Mouse (Mus musculus) left cerebral cortex, postnatal 14 days (tissue): ENCODE results near the gene Il4i1. TPM values are rescaled to one million over a fixed set of nuclear protein-coding genes. Genes with fewer than 3 reads are reported as not detected.

Source experiments
- DNase-seq, 2 experiments: peaks; one replicate each; pipeline ENCODE4 v3.0.0; 2021 to 2022; ENCODE audit warnings: low spot score in 2 of 2, mixed read lengths in 1 of 2
- intact Hi-C: fragments of 180-260 bp; cut with DNase I; formaldehyde crosslinking; loops from one replicate; pipeline ENCODE4 v1.15.1; 2025
- total RNA-seq, 2 experiments: library from RNA; stranded (reverse); gene quantifications; 2 replicates each; pipeline ENCODE4 v1.2.3; 2021

Gene Il4i1
- total RNA-seq, 2 experiments from 2014 or later = 2.3 to 3.1 TPM

GRCm38 (mm10) chr7:44840426-44840825, 24.2 kb downstream of the Il4i1 start:
- no peak for DNase-seq
- intact Hi-C loops = no loop called here

DNA sequence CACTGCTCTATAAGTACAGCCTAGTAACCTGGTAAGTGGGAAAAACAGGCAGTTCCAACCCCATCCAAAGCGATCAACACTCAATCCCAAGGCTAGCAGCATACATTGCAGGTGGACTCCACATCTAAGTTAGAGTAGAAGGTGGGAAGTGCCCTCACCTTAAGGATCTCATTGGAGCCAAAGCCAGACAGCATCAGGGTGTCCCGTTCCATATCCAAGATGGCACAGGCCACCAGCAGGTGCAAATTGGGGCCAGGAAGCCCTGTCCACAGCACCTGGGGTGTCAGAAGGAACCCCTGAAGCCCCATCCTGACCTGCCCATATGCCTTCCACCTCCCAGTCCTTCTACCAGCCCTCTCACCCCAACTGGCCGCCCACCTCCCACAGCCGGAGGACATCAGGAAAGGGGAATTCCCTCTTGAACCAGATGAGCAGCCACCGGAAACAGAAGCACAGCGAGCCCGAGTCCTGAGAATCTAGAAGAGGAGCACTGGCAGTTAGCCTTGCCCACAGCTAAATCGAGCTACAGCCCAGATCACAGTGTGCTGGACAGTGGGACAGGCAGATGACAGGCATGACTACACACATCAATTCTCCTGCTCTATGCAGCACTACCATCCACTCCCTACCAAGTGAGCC, 25.8 kb downstream of the Il4i1 start:
- DNase-seq = no peak
- intact Hi-C loops = no loop called here

DNA sequence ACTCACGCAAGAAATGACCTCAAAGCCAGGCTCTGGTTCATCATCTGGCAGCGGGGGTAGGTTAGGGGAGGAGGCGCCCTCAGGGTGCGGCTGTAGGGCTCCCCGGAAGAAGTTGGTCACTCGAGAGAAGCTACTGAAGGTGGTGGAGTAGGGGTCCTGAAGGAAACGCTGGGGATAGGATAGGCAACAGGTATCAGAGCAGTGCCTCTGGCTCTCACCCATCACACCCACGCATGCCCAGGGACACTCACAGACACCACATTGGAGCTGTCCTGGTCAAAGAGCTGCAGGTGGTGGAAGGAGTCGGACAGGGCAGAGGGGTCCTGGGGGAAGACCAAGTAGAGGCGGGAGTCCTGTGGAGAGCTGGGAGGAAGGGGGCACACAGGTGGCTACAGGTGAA, 28.8 kb downstream of the Il4i1 start:
- intact Hi-C loops = no loop called here
- DNase-seq = no peak

- no peak for DNase-seq
Measured at GRCm38 (mm10) chr7:44846804-44847203, 30.6 kb downstream of the Il4i1 start.

DNA sequence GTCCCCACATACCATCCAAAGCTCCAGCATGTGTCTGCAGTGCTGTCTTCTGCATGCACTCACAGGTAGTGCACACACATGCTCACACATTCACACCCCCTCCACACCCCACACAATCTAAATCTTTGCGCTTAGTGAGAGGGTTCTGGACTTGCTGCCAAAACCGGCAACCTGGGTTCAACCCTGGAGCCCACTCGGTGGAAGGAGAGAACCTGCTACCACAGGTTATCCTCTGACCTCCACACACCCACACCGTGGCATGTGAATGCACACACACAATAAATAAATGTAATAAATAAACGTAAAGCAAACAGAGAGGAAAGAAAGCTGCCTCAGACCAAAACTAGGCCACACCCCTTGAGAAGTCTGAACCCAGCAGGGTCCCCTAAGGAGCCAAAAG, 31.6 kb downstream of the Il4i1 start:
- intact Hi-C loops = no loop called here
- no peak for DNase-seq

More at GRCm38 (mm10) chr7:44846804-44847203, 30.6 kb downstream of the Il4i1 start:
- intact Hi-C loops = no loop called here

DNA sequence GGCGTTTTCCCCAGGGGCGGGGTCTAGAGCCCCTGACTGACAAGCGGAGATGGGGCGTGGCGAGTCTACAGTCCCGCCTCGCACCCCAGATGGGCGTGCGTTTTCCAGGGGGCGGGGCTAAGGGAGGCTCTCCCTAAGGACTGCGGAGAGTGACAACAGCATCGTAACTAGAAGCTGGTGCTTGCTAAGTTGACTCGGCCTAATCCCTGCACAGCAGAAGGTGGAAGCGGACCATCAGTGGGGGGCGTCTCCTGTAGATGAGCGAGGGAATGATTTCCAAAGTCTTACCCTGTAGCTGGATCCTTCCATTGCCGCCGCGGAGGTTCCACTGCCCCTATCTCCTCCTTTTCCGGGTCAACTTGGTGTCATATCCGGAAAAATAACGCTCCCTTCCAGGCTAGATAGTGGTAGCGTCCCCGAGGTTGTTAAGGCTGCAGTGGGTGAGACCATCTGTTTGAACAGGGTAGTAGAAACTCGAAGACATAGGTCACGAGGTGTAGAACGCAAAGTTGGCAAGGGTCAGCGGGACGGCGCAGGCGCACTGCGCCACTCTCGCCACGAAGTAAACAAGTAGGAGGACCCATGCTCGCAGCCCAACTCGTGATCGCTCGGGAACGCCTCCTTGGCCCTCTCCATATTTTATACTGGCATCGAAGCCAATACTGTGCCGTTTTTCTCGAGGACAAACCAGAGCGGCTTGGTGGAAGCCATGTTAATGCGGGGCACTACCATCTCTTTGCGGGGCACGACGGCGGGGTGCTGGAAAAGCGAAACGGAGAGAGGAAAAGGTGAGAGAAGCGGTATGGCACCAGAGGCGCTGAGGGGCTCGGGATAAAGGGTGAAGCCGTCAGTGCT, 32.6 kb downstream of the Il4i1 start, which contains the start of the genes Akt1s1 and Tbc1d17:
Gene Akt1s1, plus strand, starts transcription at position 431 of the 855 bp plus-strand sequence.
Gene Tbc1d17, minus strand, starts transcription at position 519 of the 855 bp plus-strand sequence.
- DNase-seq = peak; percentile 99 to 100

GRCm38 (mm10) chr7:44849416-44850111, 33.4 kb downstream of the Il4i1 start:
- intact Hi-C loops = no loop called here

More for the DNA sequence above, 32.6 kb downstream of the Il4i1 start, which contains the start of the genes Akt1s1 and Tbc1d17:
- intact Hi-C loops = no loop called here

GRCm38 (mm10) chr7:44850146-44850545, 34.0 kb downstream of the Il4i1 start:
- intact Hi-C loops = no loop called here
- peak; percentile 72 to 77 for DNase-seq

More at GRCm38 (mm10) chr7:44849416-44850111, 33.4 kb downstream of the Il4i1 start:
- DNase-seq = peak; percentile 91 to 95

DNA sequence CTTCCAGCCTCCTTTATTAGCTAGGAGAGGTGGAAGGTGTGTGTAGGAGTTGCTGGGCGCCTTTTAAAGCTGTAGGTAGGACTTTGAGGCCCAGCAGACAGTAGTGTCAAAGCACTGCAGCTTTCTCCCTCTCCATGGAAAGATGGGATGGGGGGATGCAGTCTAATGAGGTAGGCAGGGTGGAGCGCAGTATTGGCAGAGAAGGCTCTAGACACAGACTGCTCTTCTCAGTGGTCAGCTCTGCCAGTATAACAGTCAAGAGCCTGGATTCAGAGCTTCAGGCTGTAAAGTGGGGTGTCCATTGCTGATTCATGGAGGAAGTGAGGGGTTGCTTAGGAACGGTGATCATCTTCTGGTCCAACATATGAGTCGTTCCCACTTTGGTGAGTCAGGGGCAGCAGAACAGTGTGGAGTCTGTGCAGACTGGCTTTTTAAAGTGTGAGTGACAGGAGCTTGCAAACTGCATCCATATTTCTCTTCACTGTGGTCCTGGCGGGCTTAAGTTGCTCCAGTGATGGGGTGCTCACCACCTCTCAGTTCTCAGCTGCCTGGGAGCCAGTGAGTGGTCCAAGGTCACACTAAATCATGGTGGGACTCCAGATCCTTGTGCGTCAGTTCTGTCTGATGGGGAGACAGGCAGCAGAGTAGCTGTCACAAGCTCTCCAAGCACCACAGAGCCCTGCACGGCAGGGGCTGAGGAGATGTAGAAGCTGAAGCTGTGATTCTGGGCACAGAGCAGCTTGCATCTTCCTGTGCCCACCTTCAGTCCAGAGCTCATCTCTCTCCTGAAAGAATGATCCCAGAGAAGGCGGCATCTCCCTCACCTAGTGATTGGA, 34.8 kb downstream of the Il4i1 start:
- DNase-seq = no peak
- intact Hi-C loops = no loop called here

DNA sequence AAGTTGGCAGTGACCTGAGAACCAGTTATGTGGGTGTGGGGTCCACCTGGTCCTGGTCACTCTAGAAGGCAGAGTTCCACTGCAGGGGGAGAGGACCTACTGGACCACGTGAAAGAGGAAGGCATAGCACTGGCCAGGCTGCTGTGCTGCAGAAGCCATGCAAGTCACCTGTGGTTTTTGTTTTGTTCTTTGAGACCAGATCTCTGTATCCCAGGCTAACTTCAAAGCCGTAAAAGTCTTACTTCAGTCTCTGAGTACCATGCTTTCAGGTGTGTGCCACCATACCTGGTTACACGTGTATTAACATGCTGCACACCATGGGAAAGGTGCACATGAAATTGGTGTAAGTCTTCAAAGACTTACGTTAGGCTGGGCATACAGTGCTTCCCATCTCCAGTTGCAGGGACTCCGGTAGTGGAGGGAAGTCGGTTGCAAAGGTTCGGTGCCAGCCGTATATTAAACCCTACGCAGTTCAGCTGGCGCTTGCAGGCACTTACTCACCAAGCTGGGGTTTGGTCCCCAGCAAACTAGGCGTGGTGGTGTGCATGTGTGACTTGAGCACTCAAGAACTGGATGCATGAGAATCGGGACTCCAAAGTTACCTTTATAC, 35.5 kb downstream of the Il4i1 start:
- intact Hi-C loops = no loop called here
- DNase-seq = no peak

DNA sequence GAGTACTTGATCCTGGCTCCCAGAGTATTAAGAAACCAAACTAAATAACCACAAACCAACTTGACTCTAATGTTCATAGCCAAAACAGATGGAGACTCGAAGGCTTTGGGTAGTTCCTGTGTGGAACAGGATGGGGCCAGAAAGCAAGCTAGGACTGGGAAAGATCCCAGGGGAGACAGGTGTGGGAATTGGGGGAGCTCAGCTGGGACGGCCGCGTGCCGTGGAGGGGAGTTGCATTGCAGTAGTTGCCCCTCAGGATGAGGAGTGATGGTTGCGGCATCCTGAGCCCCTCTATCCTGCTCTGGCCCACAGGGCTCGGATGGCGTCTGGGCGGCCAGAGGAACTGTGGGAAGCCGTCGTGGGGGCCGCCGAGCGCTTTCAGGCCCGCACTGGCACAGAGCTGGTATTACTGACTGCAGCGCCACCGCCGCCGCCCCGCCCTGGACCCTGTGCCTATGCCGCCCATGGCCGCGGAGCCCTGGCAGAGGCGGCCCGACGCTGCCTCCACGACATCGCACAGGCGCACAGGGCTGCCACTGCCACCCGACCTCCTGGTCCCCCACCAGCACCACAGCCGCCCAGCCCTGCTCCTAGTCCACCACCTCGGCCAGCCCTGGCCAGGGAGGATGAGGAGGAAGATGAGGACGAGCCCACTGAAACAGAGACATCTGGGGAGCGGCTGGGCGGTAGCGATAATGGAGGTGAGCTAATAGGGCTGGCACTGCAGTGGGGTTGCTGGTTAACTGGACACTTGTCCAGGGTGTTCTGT, 36.3 kb downstream of the Il4i1 start:
- intact Hi-C loops = no loop called here
- DNase-seq = no peak

DNA sequence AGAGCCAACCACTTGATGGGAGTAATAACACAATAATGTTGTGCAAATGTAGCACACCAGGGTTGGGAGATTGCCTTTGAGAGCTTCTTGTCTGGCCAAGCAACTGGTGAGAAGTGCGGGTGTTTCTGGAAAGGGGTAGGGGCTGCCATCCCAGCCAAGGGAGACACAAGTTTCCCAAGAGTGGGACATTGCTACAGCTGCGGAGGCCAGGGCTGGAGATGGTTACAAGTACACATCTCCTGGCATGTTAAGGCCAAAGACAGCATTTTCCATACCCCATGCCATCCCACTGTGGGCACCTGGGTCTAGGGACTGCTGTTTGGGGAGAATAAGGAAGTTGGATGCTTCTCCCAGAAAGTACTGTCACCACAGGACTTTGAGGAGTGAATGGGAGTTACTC, 36.9 kb downstream of the Il4i1 start:
- intact Hi-C loops = no loop called here
- DNase-seq = no peak

DNA sequence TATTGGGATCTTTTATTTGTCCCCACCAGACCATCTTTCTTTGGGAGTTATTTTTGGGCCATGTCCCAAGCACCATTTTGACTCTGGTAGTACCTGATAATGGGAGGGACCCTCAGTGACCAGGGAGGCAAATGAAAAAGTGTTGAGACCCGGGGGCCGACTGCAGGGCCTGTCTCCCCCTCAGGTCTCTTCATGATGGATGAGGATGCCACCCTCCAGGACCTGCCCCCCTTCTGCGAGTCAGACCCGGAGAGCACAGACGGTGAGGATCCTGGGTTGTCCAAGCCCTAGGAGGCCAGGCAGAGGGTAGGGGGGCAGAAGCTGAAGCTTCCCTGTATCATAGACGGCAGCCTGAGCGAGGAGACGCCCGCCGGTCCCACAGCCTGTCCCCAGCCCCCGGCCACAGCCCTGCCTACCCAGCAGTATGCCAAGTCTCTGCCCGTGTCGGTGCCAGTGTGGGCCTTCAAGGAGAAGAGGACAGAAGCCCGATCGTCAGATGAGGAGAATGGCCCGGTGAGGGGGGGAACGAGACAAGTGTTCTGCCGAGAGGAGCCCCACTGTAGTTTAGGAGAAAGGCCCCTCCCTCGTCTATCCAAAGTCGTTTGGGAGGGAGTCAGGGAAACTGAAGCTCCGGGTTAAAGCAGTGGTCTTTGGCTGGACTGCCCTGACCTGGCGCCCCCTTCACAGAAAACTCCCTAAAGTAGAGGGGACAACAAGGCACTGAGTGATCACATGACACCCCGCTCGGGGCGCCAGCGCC, 37.6 kb downstream of the Il4i1 start:
- DNase-seq = no peak
- intact Hi-C loops = no loop called here

DNA sequence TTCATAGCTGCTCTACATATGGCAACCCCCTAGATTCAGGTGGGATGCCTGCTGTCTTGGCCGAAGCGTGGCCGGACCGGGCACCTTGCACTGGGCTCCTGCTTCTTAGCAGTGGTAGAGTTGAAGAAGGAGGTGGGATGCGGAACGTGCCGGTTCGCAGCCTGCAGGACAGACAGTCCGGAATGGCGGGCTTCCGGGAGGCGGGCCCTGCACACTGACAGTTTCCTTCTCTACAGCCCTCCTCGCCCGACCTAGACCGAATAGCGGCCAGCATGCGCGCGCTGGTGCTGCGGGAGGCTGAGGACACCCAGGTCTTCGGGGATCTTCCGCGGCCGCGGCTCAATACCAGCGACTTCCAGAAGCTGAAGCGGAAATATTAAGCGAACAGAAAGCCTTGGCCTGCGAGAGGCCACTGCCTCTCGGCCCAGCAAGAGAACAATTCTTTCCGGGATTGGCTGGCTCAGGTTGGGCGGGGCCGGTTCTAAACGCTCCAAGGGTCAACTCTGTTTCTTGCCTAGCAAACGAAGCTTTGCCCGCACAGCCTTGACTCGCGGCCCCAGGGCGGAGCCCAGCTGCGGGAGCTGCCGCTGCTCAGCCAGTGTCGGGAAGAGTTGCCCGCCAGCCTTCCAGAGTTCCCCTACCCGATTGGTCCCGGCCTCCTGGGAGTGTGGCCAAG, 38.3 kb downstream of the Il4i1 start:
- peak in 1 of 2 experiments; percentile 66 for DNase-seq
- intact Hi-C loops = no loop called here

DNA sequence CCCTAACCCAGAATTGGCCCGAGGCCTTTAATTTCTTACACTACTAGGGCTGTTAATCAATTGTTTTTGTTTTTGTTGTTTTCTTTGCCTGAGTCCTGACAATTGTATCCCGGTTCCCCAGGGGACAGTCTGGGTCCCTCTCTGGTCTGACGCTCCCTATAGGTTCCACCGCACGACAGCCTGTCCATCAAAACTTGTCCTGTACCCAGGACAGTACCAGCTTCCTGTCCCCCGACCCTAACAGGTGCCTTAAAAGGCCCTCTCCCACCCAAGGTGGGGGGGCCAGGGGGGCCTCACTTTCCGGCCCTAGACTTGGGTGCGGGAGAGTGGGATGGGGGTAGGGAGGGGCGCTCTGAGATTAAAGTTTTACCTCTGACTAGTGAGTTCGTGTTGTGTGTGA, 38.8 kb downstream of the Il4i1 start:
- no peak for DNase-seq
- intact Hi-C loops = no loop called here

- intact Hi-C loops = no loop called here
- DNase-seq = no peak
Measured at GRCm38 (mm10) chr7:44856265-44856916, 40.2 kb downstream of the Il4i1 start.
